Mouse (Mus musculus): ENCODE measurements around the gene Aaas. TPM values are rescaled to one million over a fixed set of nuclear protein-coding genes. Genes with fewer than 3 reads are reported as not detected.

The Aaas gene
- polyA plus RNA-seq (2012; rRNA removed) = 29.7 and 33.1 TPM in 2 replicates

GRCm38 (mm10) chr15:102350138-102350941, at the start of gene Aaas:
TSS of gene Aaas (minus strand) at chr15:102350771.
- TF ChIP-seq POLR2A (IDR thresholded peaks at IDR 0.05; ENCODE audit: borderline replicate concordance, insufficient read depth, low read length) (peak; percentile 79), CTCF (IDR thresholded peaks at IDR 0.05; ENCODE audit: borderline replicate concordance, insufficient read depth, low read depth, low read length) (peak; percentile 81)
- no peaks in the 10 kb centered on the region for H3K4me1 ChIP-seq (ENCODE audit: control insufficient read depth, insufficient read depth, low read length)
- peak within 1 kb of the TSS; percentile 77 for H3K4me3 ChIP-seq (replicated peaks; ENCODE audit: insufficient read depth, low read depth, low read length)
- peak; percentile 95 to 96 for DNase-seq
- WGBS = under 1% methylated on average over 56 of the region's 56 CpGs
- peak within 1 kb of the TSS; percentile 6; the same call in 1 of the 2 replicates for H3K27ac ChIP-seq (ENCODE audit: insufficient read depth, low read length)
- no peaks in the 10 kb centered on the region; the same call in 1 of the 2 replicates for H3K27me3 ChIP-seq (ENCODE audit: control insufficient read depth, insufficient read depth, low read length)

DNA sequence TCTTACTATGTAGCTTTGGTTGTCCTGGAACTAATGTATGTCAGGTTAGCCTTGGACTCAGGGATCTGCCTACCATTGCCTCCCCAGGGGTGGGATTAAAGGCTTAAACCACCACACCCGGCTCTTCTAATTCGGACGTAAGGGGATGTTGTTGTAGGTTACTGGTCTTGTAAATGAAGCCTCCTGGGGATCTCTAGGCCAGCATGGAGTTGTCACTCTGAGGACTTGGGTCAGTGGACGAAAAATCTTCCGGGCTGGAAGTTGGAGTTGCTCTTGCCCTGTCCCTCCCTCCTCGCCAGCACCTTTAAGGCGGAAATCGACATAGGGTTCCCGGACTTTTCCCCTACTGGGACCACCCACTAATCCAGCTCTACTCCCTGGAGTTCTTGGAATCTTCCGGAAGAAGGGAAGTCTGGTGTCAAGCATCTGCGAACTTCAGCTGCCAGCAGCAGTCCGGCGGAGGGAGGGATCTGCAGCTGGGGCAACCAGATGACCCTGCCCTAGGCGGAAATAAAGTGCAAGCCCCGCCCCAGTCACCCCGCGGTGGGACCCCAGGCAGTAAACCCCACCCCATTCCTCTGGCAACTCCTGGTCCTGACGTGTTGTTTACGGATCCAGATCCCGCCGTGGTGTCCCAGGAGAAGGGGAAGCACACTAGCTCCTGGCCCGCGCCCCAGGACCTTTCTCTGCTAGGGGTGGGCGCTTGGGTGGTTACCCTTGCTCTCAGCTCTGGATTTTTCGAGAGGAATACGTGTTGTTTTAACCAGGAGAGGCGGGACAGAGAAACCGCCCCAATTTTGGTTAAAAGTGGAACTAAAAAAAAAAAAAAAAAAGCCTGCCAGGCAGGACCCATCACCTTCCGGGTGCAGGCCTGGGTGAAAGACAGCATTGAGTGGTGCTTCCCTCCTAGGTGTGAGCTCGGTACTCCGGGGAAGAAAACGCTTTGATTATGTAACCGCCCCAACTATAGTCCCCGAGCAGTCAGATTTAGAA, 49.0 kb upstream of the Aaas start:
- 8% methylated on average over 34 of the region's 34 CpGs for WGBS
- no peaks in the 10 kb centered on the region for H3K27me3 ChIP-seq (ENCODE audit: control insufficient read depth, insufficient read depth, low read length)
- peak overlapping the region; percentile 58 for H3K27ac ChIP-seq (ENCODE audit: insufficient read depth, low read length)

GRCm38 (mm10) chr15:102398629-102399028, 48.1 kb upstream of the Aaas start:
- H3K27me3 ChIP-seq (ENCODE audit: control insufficient read depth, insufficient read depth, low read length) = no peaks in the 10 kb centered on the region
- no peak overlapping the region for H3K4me3 ChIP-seq (replicated peaks; ENCODE audit: insufficient read depth, low read depth, low read length)
- H3K27ac ChIP-seq (ENCODE audit: insufficient read depth, low read length) = no peak overlapping the region
- TF ChIP-seq POLR2A (IDR thresholded peaks at IDR 0.05; ENCODE audit: borderline replicate concordance, insufficient read depth, low read length) = no peak
- TF ChIP-seq CTCF (IDR thresholded peaks at IDR 0.05; ENCODE audit: borderline replicate concordance, insufficient read depth, low read depth, low read length) = no peak
- 67% methylated on average over 5 of the region's 5 CpGs for WGBS
- H3K4me1 ChIP-seq (ENCODE audit: control insufficient read depth, insufficient read depth, low read length) = 0 out of 2 replicates have a peak, but pooled peaks cover 5% of the 10 kb centered on the region
- DNase-seq = no peak

More for the DNA sequence above, 49.0 kb upstream of the Aaas start:
- Histone ChIP-seq H3K4me3 (replicated peaks; ENCODE audit: insufficient read depth, low read depth, low read length) (peak overlapping the region; percentile 79), H3K4me1 (ENCODE audit: control insufficient read depth, insufficient read depth, low read length) (0 out of 2 replicates have a peak, but pooled peaks cover 5% of the 10 kb centered on the region)
- TF ChIP-seq CTCF (IDR thresholded peaks at IDR 0.05; ENCODE audit: borderline replicate concordance, insufficient read depth, low read depth, low read length) = no peak
- peak; percentile 22; the same call in 1 of the 2 replicates for TF ChIP-seq POLR2A (IDR thresholded peaks at IDR 0.05; ENCODE audit: borderline replicate concordance, insufficient read depth, low read length)
- DNase-seq = peak; percentile 65 to 66

- DNase-seq = no peak
- no peaks in the 10 kb centered on the region for H3K27me3 ChIP-seq (ENCODE audit: control insufficient read depth, insufficient read depth, low read length)
- WGBS = 30% methylated on average over 3 of the region's 3 CpGs
- TF ChIP-seq CTCF (IDR thresholded peaks at IDR 0.05; ENCODE audit: borderline replicate concordance, insufficient read depth, low read depth, low read length) (no peak), POLR2A (IDR thresholded peaks at IDR 0.05; ENCODE audit: borderline replicate concordance, insufficient read depth, low read length) (no peak)
- H3K27ac ChIP-seq (ENCODE audit: insufficient read depth, low read length) = no peak overlapping the region
- H3K4me1 ChIP-seq (ENCODE audit: control insufficient read depth, insufficient read depth, low read length) = 0 out of 2 replicates have a peak, but pooled peaks cover 5% of the 10 kb centered on the region
- H3K4me3 ChIP-seq (replicated peaks; ENCODE audit: insufficient read depth, low read depth, low read length) = no peak overlapping the region
These were observed 44.5 kb upstream of the Aaas start for GRCm38 (mm10) chr15:102395061-102395460.

GRCm38 (mm10) chr15:102393584-102394014, 43.0 kb upstream of the Aaas start:
- no peaks in the 10 kb centered on the region for H3K27me3 ChIP-seq (ENCODE audit: control insufficient read depth, insufficient read depth, low read length)
- TF ChIP-seq POLR2A (IDR thresholded peaks at IDR 0.05; ENCODE audit: borderline replicate concordance, insufficient read depth, low read length) (no peak), CTCF (IDR thresholded peaks at IDR 0.05; ENCODE audit: borderline replicate concordance, insufficient read depth, low read depth, low read length) (no peak)
- DNase-seq = no peak
- H3K4me3 ChIP-seq (replicated peaks; ENCODE audit: insufficient read depth, low read depth, low read length) = no peak overlapping the region
- no peak overlapping the region for H3K27ac ChIP-seq (ENCODE audit: insufficient read depth, low read length)
- no peaks in the 10 kb centered on the region for H3K4me1 ChIP-seq (ENCODE audit: control insufficient read depth, insufficient read depth, low read length)

DNA sequence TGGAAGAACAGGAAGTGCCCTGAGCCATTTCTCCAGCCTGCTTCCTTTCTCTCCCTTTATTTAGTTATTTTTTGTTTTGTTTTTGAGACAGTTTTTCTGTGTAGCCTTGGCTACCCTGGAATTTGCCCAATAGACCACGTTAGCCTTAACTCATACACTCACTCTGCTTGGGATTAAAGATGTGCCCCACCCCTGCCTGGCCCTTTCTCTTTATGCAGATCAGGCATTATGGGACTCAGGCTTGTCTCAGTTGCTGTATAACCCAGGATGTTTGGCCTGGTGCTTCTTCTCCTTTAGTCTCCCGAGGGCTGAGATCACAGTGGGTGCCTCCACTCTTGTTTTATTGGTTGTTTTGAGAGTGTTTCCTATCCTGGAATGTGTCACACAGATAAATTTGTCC, 41.9 kb upstream of the Aaas start:
- no peak for DNase-seq
- no peak for TF ChIP-seq CTCF (IDR thresholded peaks at IDR 0.05; ENCODE audit: borderline replicate concordance, insufficient read depth, low read depth, low read length)
- no peak for TF ChIP-seq POLR2A (IDR thresholded peaks at IDR 0.05; ENCODE audit: borderline replicate concordance, insufficient read depth, low read length)
- no peak overlapping the region for H3K4me3 ChIP-seq (replicated peaks; ENCODE audit: insufficient read depth, low read depth, low read length)
- 34% methylated on average over 2 of the region's 2 CpGs for WGBS
- H3K27ac ChIP-seq (ENCODE audit: insufficient read depth, low read length) = no peak overlapping the region
- H3K4me1 ChIP-seq (ENCODE audit: control insufficient read depth, insufficient read depth, low read length) = no peaks in the 10 kb centered on the region
- H3K27me3 ChIP-seq (ENCODE audit: control insufficient read depth, insufficient read depth, low read length) = no peaks in the 10 kb centered on the region

DNA sequence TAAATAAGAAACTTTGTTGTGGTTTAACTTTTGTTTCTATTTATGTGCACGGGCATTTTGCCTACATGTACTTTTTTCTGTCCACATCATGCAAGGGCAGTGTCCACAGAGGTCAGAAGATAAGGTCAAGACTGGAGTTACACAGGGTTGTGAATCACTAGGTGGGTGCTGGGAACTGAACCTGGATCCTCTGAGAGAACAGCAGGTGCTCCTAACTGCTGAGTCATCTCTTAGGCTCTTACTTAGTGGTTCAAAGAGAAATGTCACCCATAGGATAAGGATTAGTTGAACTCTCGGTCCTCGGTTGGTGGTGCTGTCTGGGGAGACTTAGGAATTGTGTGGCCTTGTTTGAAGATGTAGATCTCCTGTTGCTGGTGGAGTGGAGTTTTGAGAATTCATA, 38.4 kb upstream of the Aaas start:
- 87% methylated on average over 3 of the region's 3 CpGs for WGBS
- H3K27ac ChIP-seq (ENCODE audit: insufficient read depth, low read length) = no peak overlapping the region

More for the DNA sequence above, 38.4 kb upstream of the Aaas start:
- H3K4me1 ChIP-seq (ENCODE audit: control insufficient read depth, insufficient read depth, low read length) = no peaks in the 10 kb centered on the region
- no peak for DNase-seq
- no peaks in the 10 kb centered on the region for H3K27me3 ChIP-seq (ENCODE audit: control insufficient read depth, insufficient read depth, low read length)
- no peak for TF ChIP-seq CTCF (IDR thresholded peaks at IDR 0.05; ENCODE audit: borderline replicate concordance, insufficient read depth, low read depth, low read length)
- no peak for TF ChIP-seq POLR2A (IDR thresholded peaks at IDR 0.05; ENCODE audit: borderline replicate concordance, insufficient read depth, low read length)
- H3K4me3 ChIP-seq (replicated peaks; ENCODE audit: insufficient read depth, low read depth, low read length) = no peak overlapping the region

Data from cerebellum, adult 2 months (tissue).